Mouse (Mus musculus) E14TG2a.4 (cell line): Measurements from ENCODE around the gene Npm3.

Source experiments
- CTCF ChIP-seq: conservative IDR thresholded peaks from 2 replicates; pipeline ENCODE4 v1.5.1; 2014; ENCODE audit warnings: low read length
- NANOG ChIP-seq: IDR thresholded peaks from 2 replicates; pipeline ENCODE4 v1.6.1; 2014; ENCODE audit warnings: borderline replicate concordance, low read length, mixed read lengths

DNA sequence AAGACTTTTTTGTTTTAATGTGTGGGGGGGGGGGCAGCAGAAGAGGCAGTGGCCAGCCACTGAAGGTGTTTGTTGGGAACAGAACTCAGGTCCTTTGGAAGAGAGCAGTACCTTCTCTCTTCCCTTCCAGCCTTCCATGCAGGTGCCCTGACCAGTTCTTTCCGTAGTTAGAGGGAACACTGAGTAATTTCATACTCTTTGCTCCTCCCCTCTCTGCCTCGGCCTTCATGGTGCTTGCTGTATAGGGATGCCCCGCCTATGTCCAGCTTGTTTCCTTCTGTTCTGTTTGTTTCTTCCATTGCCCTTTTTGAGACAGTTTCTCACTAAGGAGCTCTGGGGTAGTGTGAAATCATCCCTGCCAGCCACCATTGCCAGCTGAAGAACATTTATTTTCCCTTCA is 36.1 kb upstream of the Npm3 start:
- TF ChIP-seq CTCF: no peak
- no peak for TF ChIP-seq NANOG
